Mouse (Mus musculus) hindbrain, postnatal 0 days (tissue): ENCODE results near the gene Hesx1. TPM values are rescaled to one million over a fixed set of nuclear protein-coding genes. Genes with fewer than 3 reads are reported as not detected.

ENCODE experiments used
- ATAC-seq: fragments of 200-750 bp; cut with Nextera tagmentation; 2 replicates; pipeline ENCODE4 v1.8.0; 2017; ENCODE audit warnings: mild to moderate bottlenecking, moderate TSS enrichment, moderate library complexity
- DNase-seq: peaks from one replicate; pipeline ENCODE4 v3.0.0-alpha.2; 2015; ENCODE audit warnings: low spot score
- H3K27ac ChIP-seq: fragments of 300-500 bp; sonication (generic); 2 replicates; pipeline ENCODE4 v1.5.1; 2014; ENCODE audit warnings: mild to moderate bottlenecking
- H3K27me3 ChIP-seq: fragments of 300-500 bp; sonication (generic); 2 replicates; pipeline ENCODE4 v1.6.1; 2014; ENCODE audit warnings: low read length, mixed read lengths; ENCODE audit not compliant: insufficient read depth
- H3K36me3 ChIP-seq: fragments of 300-500 bp; sonication (generic); 2 replicates; pipeline ENCODE4 v1.6.1; 2014; ENCODE audit warnings: low read length, mixed read lengths; ENCODE audit not compliant: insufficient read depth
- H3K4me1 ChIP-seq: fragments of 300-500 bp; sonication (generic); 2 replicates; pipeline ENCODE4 v1.6.1; 2014; ENCODE audit warnings: antibody characterized with exemption, low read length, mixed read lengths; ENCODE audit not compliant: insufficient read depth
- H3K4me2 ChIP-seq: fragments of 300-500 bp; sonication (generic); 2 replicates; pipeline ENCODE4 v1.6.1; 2014; ENCODE audit warnings: low read depth, mild to moderate bottlenecking, low read length, moderate library complexity, mixed read lengths
- H3K4me3 ChIP-seq: fragments of 300-500 bp; sonication (generic); 2 replicates; pipeline ENCODE4 v1.5.1; 2014; ENCODE audit warnings: low read length
- H3K9ac ChIP-seq: fragments of 300-500 bp; sonication (generic); replicated peaks from 2 replicates; pipeline ENCODE4 v1.6.1; 2014; ENCODE audit warnings: mild to moderate bottlenecking, low read length, moderate library complexity, mixed read lengths
- H3K9me3 ChIP-seq: fragments of 300-500 bp; sonication (generic); 2 replicates; pipeline ENCODE4 v1.6.1; 2016; ENCODE audit warnings: low read length, mixed read lengths
- CTCF ChIP-seq: IDR thresholded peaks from 2 replicates; pipeline ENCODE4 v1.5.1; 2016; ENCODE audit warnings: antibody characterized with exemption, control low read depth, low read depth
- WGBS: fragments of 180-500 bp; shearing (Covaris S2); extraction: QIAGEN DNeasy Blood & Tissue Kit; methylation state at CpG from one replicate; pipeline ENCODE4 v1.1.7; 2014; 5-methylcytosine and 5-hydroxymethylcytosine counted together
- polyA plus RNA-seq: library from polyadenylated mRNA; unstranded; fragments of >200 nt; fragmentation: Nextera tagmentation; extraction: Ambion mirVana; gene quantifications from 2 replicates; pipeline ENCODE4 v1.2.1, GENCODE M21; 2015
- total RNA-seq: library from RNA; depleted of rRNA; stranded (reverse); fragments of >200 nt; gene quantifications from 2 replicates; pipeline ENCODE4 v1.2.3, GENCODE M21; 2014; rRNA removed

The Hesx1 gene
- total and polyA plus RNA-seq, 2 experiments from 2014 or later, result 0.59 TPM; not detected in 1

GRCm38 (mm10) chr14:27050043-27050442, 55.8 kb downstream of the Hesx1 start:
- Histone ChIP-seq H3K4me1 (peaks cover 15% of the 10 kb centered on the region), H3K4me3 (no peak overlapping the region), H3K36me3 (no peaks in the 10 kb centered on the region), H3K9ac (no peak overlapping the region), H3K27me3 (no peaks in the 10 kb centered on the region), H3K9me3 (no peaks in the 10 kb centered on the region), H3K27ac (peak overlapping the region; percentile 75), H3K4me2 (no peak overlapping the region)
- 18% methylated on average over 9 of the region's 9 CpGs for WGBS
- no peak for ATAC-seq
- no peak for TF ChIP-seq CTCF
- peak; percentile 58 for DNase-seq

- Histone ChIP-seq H3K27me3 (no peaks in the 10 kb centered on the region), H3K4me2 (no peak overlapping the region), H3K9ac (no peak overlapping the region), H3K4me1 (peaks cover 15% of the 10 kb centered on the region), H3K9me3 (no peaks in the 10 kb centered on the region), H3K27ac (peak overlapping the region; percentile 75), H3K4me3 (no peak overlapping the region), H3K36me3 (no peaks in the 10 kb centered on the region)
- no peak for TF ChIP-seq CTCF
- WGBS, result 16% methylated on average over 18 of the region's 18 CpGs
- DNase-seq (peak; percentile 64), ATAC-seq (peak; percentile 90)
Measured at GRCm38 (mm10) chr14:27050560-27051510, 56.6 kb downstream of the Hesx1 start.

GRCm38 (mm10) chr14:27051511-27051895, 57.3 kb downstream of the Hesx1 start:
- Histone ChIP-seq H3K9ac (no peak overlapping the region), H3K36me3 (no peaks in the 10 kb centered on the region), H3K27ac (peak overlapping the region; percentile 75), H3K4me2 (no peak overlapping the region), H3K9me3 (no peaks in the 10 kb centered on the region), H3K27me3 (no peaks in the 10 kb centered on the region), H3K4me3 (no peak overlapping the region), H3K4me1 (peaks cover 15% of the 10 kb centered on the region)
- TF ChIP-seq CTCF, result no peak
- ATAC-seq (no peak), DNase-seq (no peak)
- 51% methylated on average over 5 of the region's 5 CpGs for WGBS

Other genes starting within 250 kb of the Hesx1 start
- not detected in 2 replicates for gene Asb14, start 99.9 kb upstream of the Hesx1 start, total RNA-seq
- 0.13 and 0.29 TPM in 2 replicates for gene Asb14, start 99.9 kb upstream of the Hesx1 start, polyA plus RNA-seq
- 33.0 and 35.1 TPM in 2 replicates for gene Appl1, start 23.2 kb upstream of the Hesx1 start, total RNA-seq
- 64.0 and 64.7 TPM in 2 replicates for gene Appl1, start 23.2 kb upstream of the Hesx1 start, polyA plus RNA-seq
- 10.6 and 16.1 TPM in 2 replicates for gene Il17rd, start 44.5 kb downstream of the Hesx1 start, total RNA-seq
- gene Il17rd, start 44.5 kb downstream of the Hesx1 start, polyA plus RNA-seq, result 2.8 and 3.1 TPM in 2 replicates
- gene Arhgef3, start 120.5 kb downstream of the Hesx1 start, total RNA-seq, result 19.8 and 21.9 TPM in 2 replicates
- gene Arhgef3, start 120.5 kb downstream of the Hesx1 start, polyA plus RNA-seq, result 16.8 and 17.7 TPM in 2 replicates